Mouse (Mus musculus) CH12.LX (cell line): ENCODE measurements around the gene Ttll9. TPM values are rescaled to one million over a fixed set of nuclear protein-coding genes. Genes with fewer than 3 reads are reported as not detected.

Source experiments
- DNase-seq: peaks from one replicate; pipeline ENCODE4 v3.0.0-alpha.2; 2013; ENCODE audit errors: extremely low read depth
- H3K27ac ChIP-seq: 2 replicates; pipeline ENCODE4 v1.5.1; 2012; ENCODE audit warnings: low read depth, mild to moderate bottlenecking, control low read depth, moderate library complexity; ENCODE audit not compliant: insufficient read depth
- H3K27me3 ChIP-seq: replicated peaks from 2 replicates; pipeline ENCODE3; 2012; ENCODE audit warnings: inconsistent platforms
- H3K36me3 ChIP-seq, 2 experiments: replicated peaks in 1 of 2; 2 replicates each; pipeline versions ENCODE3 to v1.6.1; 2012; ENCODE audit warnings: inconsistent platforms in 1 of 2, low read length in 1 of 2, mild to moderate bottlenecking in 1 of 2, mixed read lengths in 1 of 2, moderate library complexity in 1 of 2; ENCODE audit not compliant: control insufficient read depth in 1 of 2, insufficient read depth in 1 of 2
- H3K4me1 ChIP-seq, 2 experiments: 2 replicates each; pipeline ENCODE4 v1.6.1; 2012; ENCODE audit warnings: inconsistent platforms in 1 of 2, moderate library complexity in 1 of 2; ENCODE audit not compliant: insufficient read depth in 2 of 2, control insufficient read depth in 1 of 2
- H3K4me2 ChIP-seq: 2 replicates; pipeline ENCODE4 v1.6.1; 2012; ENCODE audit warnings: low read depth, mild to moderate bottlenecking, control low read depth; ENCODE audit not compliant: poor library complexity, insufficient read depth, severe bottlenecking
- H3K4me3 ChIP-seq, 3 experiments: fragments of 150-350 bp in 1 of 3; sonication (generic) in 1 of 3; replicated peaks in 1 of 3; 2 replicates each; pipeline versions ENCODE3 to v1.5.1; 2011 to 2012; ENCODE audit warnings: low read depth in 2 of 3, low read length in 2 of 3, mild to moderate bottlenecking in 2 of 3, moderate library complexity in 2 of 3, control low read depth in 1 of 3, improper control_type of control experiment in 1 of 3, inconsistent platforms in 1 of 3, mixed read lengths in 1 of 3; ENCODE audit not compliant: poor library complexity in 1 of 3
- H3K79me2 ChIP-seq: replicated peaks from 2 replicates; pipeline ENCODE4 v1.6.1; 2012; ENCODE audit warnings: mild to moderate bottlenecking, moderate library complexity; ENCODE audit not compliant: control insufficient read depth, poor library complexity, insufficient read depth, severe bottlenecking; ENCODE audit errors: extremely low read depth
- H3K9ac ChIP-seq: 2 replicates; pipeline ENCODE4 v1.6.1; 2012; ENCODE audit warnings: low read depth, mild to moderate bottlenecking, control low read depth, moderate library complexity; ENCODE audit not compliant: insufficient read depth
- H3K9me3 ChIP-seq: replicated peaks from 2 replicates; pipeline ENCODE3; 2012; ENCODE audit warnings: low read length, inconsistent platforms, mixed read lengths
- BHLHE40 ChIP-seq: IDR thresholded peaks from 2 replicates; pipeline ENCODE4 v1.6.1; 2011; ENCODE audit warnings: mild to moderate bottlenecking, low read depth, low read length, improper control_type of control experiment
- CHD2 ChIP-seq: IDR thresholded peaks from 2 replicates; pipeline ENCODE4 v1.6.1; 2011; ENCODE audit warnings: low read length, improper control_type of control experiment
- CTCF ChIP-seq, 2 experiments: IDR thresholded peaks in 1 of 2; conservative IDR thresholded peaks in 1 of 2; 2 replicates each; pipeline ENCODE4 v1.5.1; 2011 to 2012; ENCODE audit warnings: low read depth in 2 of 2, low read length in 2 of 2, improper control_type of control experiment in 1 of 2, inconsistent platforms in 1 of 2, mild to moderate bottlenecking in 1 of 2, moderate library complexity in 1 of 2
- HCFC1 ChIP-seq: IDR thresholded peaks from 2 replicates; pipeline ENCODE4 v1.6.1; 2012; ENCODE audit warnings: low read depth, mild to moderate bottlenecking, inconsistent platforms, low read length, improper control_type of control experiment
- IRF4 ChIP-seq: IDR thresholded peaks from 2 replicates; pipeline ENCODE4 v1.6.1; 2014; ENCODE audit warnings: low read depth, mild to moderate bottlenecking, inconsistent platforms, low read length, improper control_type of control experiment
- JUN ChIP-seq: IDR thresholded peaks from 2 replicates; pipeline ENCODE4 v1.6.1; 2011; ENCODE audit warnings: low read depth, mild to moderate bottlenecking, low read length, improper control_type of control experiment, moderate library complexity; ENCODE audit not compliant: insufficient read depth
- MAZ ChIP-seq: IDR thresholded peaks from 2 replicates; pipeline ENCODE4 v1.6.1; 2012; ENCODE audit warnings: low read depth, mild to moderate bottlenecking, inconsistent platforms, low read length, improper control_type of control experiment, moderate library complexity
- NELFE ChIP-seq: IDR thresholded peaks from 2 replicates; pipeline ENCODE4 v1.6.1; 2011; ENCODE audit warnings: low read depth, low read length, improper control_type of control experiment
- PAX5 ChIP-seq: IDR thresholded peaks from 2 replicates; pipeline ENCODE4 v1.6.1; 2012; ENCODE audit warnings: low read length, inconsistent platforms, mixed read lengths
- POLR2A ChIP-seq: IDR thresholded peaks from 2 replicates; pipeline ENCODE4 v1.6.1; 2011; ENCODE audit warnings: low read depth, mild to moderate bottlenecking, improper control_type of control experiment, low read length
- POLR2AphosphoS2 ChIP-seq: IDR thresholded peaks from 2 replicates; pipeline ENCODE4 v1.6.1; 2011; ENCODE audit warnings: low read depth, low read length, improper control_type of control experiment
- RCOR1 ChIP-seq: conservative IDR thresholded peaks from 2 replicates; pipeline ENCODE4 v1.6.1; 2012; ENCODE audit warnings: low read depth, mild to moderate bottlenecking, inconsistent platforms, low read length, improper control_type of control experiment
- SMC3 ChIP-seq: IDR thresholded peaks from 2 replicates; pipeline ENCODE4 v1.6.1; 2011; ENCODE audit warnings: low read depth, low read length, improper control_type of control experiment
- TCF12 ChIP-seq: IDR thresholded peaks from 2 replicates; pipeline ENCODE4 v1.6.1; 2014; ENCODE audit warnings: low read depth, mild to moderate bottlenecking, inconsistent platforms, low read length, improper control_type of control experiment
- ZC3H11A ChIP-seq: IDR thresholded peaks from 2 replicates; pipeline ENCODE4 v1.6.1; 2012; ENCODE audit warnings: low read depth, mild to moderate bottlenecking, inconsistent platforms, low read length, improper control_type of control experiment
- ZKSCAN1 ChIP-seq: IDR thresholded peaks from 2 replicates; pipeline ENCODE4 v1.6.1; 2012; ENCODE audit warnings: low read depth, inconsistent platforms, low read length, improper control_type of control experiment, borderline replicate concordance
- dilution Hi-C: fragments of 300-500 bp; cut with MboI; formaldehyde crosslinking; loops from 2 replicates; pipeline ENCODE4 v1.14.3; 2020; ENCODE audit warnings: low sequenced_read_pairs; ENCODE audit not compliant: extremely low pct_unique_long_range_greater_than_20kb, extremely low pct_ligation_motif_present
- in situ Hi-C: fragments of 300-500 bp; cut with MboI; formaldehyde crosslinking; loops from 3 replicates; pipeline ENCODE4 v1.14.3; 2019; ENCODE audit warnings: low sequenced_read_pairs, low pct_ligation_motif_present, low pct_unique_long_range_greater_than_20kb, mixed read lengths
- polyA plus RNA-seq: library from polyadenylated mRNA; unstranded; fragments of >175 nt; gene quantifications from 2 replicates; pipeline ENCODE4 v1.2.1, GENCODE M21; 2012; ENCODE audit warnings: low read depth; ENCODE audit not compliant: insufficient read length
- total RNA-seq, 2 experiments: library from RNA; depleted of rRNA; stranded (reverse); fragments of 300-350 nt in 1 of 2; fragments of >200 nt in 1 of 2; gene quantifications; 2 replicates each; pipeline ENCODE4 v1.2.3; 2012 to 2014

Gene Ttll9
- total and polyA plus RNA-seq, 3 experiments = 1.5 to 1.7 (median 1.7) TPM

- no peak overlapping the region for H3K27ac ChIP-seq
- dilution Hi-C loops = no loop called here
- no peak overlapping the region for H3K9ac ChIP-seq
- peaks cover 10% of the 10 kb centered on the region for H3K9me3 ChIP-seq
- in situ Hi-C loops = no loop called here
- no peaks in the 10 kb centered on the region for H3K36me3 ChIP-seq
- H3K4me1 ChIP-seq = no peaks in the 10 kb centered on the region
- no peak overlapping the region for H3K4me2 ChIP-seq
- TF ChIP-seq RCOR1 = no peak
- no peak for TF ChIP-seq PAX5
- TF ChIP-seq NELFE = no peak
- no peak for TF ChIP-seq TCF12
- TF ChIP-seq MAZ = no peak
- TF ChIP-seq POLR2AphosphoS2 = no peak
- no peak for TF ChIP-seq CTCF (conservative IDR thresholded peaks at IDR 0.05 in 1 of 2, IDR thresholded peaks at IDR 0.05 in 1 of 2; ENCODE audit: low read depth in 2 of 2, low read length in 2 of 2)
- no peak for TF ChIP-seq JUN
- TF ChIP-seq BHLHE40 = no peak
- TF ChIP-seq CHD2 = no peak
- DNase-seq = no peak
- no peak overlapping the region for H3K4me3 ChIP-seq
- peaks cover 84% of the 10 kb centered on the region for H3K27me3 ChIP-seq
- H3K79me2 ChIP-seq = no peaks in the 10 kb centered on the region
These were observed 70.7 kb downstream of the Ttll9 start for GRCm38 (mm10) chr2:153032973-153033372.

DNA sequence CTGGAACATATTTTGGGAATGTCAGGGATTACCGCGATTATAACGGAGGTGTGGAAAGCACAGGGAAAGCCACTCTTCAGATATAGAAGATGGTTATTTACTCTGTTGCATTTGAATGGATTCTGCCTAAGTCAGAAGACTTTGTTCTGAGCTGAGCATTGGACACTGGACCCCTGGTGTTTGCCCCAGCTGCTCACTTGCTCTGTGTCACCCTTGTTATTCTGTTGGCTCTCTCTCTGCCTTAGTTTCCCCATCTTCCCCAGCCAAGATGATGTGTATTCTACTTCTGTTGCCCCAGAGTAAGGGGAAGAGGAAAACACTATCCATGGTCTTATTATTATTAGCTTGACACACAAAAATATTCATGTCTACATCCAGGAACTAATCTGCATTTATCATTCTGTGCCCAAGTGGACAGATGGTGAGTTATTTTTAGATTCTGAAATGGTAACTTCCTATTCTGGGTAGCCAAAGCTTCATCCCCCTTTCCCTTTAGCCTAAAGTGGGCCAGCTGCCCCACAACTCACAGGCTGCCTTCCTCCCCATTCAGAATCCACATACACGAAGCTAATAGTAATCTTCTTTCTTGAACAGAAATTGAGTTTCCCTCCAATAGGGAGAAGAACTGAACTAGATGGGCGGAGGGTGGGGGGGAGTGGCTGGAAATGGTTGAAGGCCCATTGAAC, 71.4 kb downstream of the Ttll9 start:
- no peak overlapping the region for H3K4me3 ChIP-seq
- no peak for TF ChIP-seq NELFE
- TF ChIP-seq, all 38 proteins: peak for 0
- Histone ChIP-seq H3K4me1 (peaks cover 3% of the 10 kb centered on the region in 2 experiments; a peak in 2 of 4 replicates), H3K79me2 (no peaks in the 10 kb centered on the region), H3K9me3 (peaks cover 10% of the 10 kb centered on the region), H3K4me2 (no peak overlapping the region), H3K27ac (no peak overlapping the region), H3K36me3 (no peaks in the 10 kb centered on the region), H3K27me3 (peaks cover 88% of the 10 kb centered on the region), H3K9ac (no peak overlapping the region)
- dilution Hi-C loops (no loop called here), in situ Hi-C loops (no loop called here)
- DNase-seq = no peak

GRCm38 (mm10) chr2:153036690-153037089, 74.4 kb downstream of the Ttll9 start:
- no peak overlapping the region for H3K9ac ChIP-seq
- in situ Hi-C loops = no loop called here
- H3K27ac ChIP-seq = no peak overlapping the region
- H3K4me3 ChIP-seq = no peak overlapping the region
- H3K4me2 ChIP-seq = no peak overlapping the region
- peaks cover 3% of the 10 kb centered on the region in 2 experiments; a peak in 2 of 4 replicates for H3K4me1 ChIP-seq
- peaks cover 6% of the 10 kb centered on the region for H3K9me3 ChIP-seq
- H3K27me3 ChIP-seq = peaks cover 90% of the 10 kb centered on the region
- H3K36me3 ChIP-seq = no peaks in the 10 kb centered on the region
- H3K79me2 ChIP-seq = no peaks in the 10 kb centered on the region
- TF ChIP-seq ZKSCAN1 (no peak), ZC3H11A (no peak), HCFC1 (no peak), JUN (no peak), SMC3 (no peak), POLR2A (no peak), IRF4 (no peak)
- DNase-seq = no peak
- dilution Hi-C loops = no loop called here
